Mouse (Mus musculus) CH12.LX (cell line): ENCODE data around the gene Ago4. TPM values are rescaled to one million over a fixed set of nuclear protein-coding genes. Genes with fewer than 3 reads are reported as not detected.

Experiments used
- DNase-seq: peaks from one replicate; pipeline ENCODE4 v3.0.0-alpha.2; 2013; ENCODE audit errors: extremely low read depth
- H3K27ac ChIP-seq: 2 replicates; pipeline ENCODE4 v1.5.1; 2012; ENCODE audit warnings: low read depth, mild to moderate bottlenecking, control low read depth, moderate library complexity; ENCODE audit not compliant: insufficient read depth
- H3K27me3 ChIP-seq: replicated peaks from 2 replicates; pipeline ENCODE3; 2012; ENCODE audit warnings: inconsistent platforms
- H3K36me3 ChIP-seq, 2 experiments: replicated peaks in 1 of 2; 2 replicates each; pipeline versions ENCODE3 to v1.6.1; 2012; ENCODE audit warnings: inconsistent platforms in 1 of 2, low read length in 1 of 2, mild to moderate bottlenecking in 1 of 2, mixed read lengths in 1 of 2, moderate library complexity in 1 of 2; ENCODE audit not compliant: control insufficient read depth in 1 of 2, insufficient read depth in 1 of 2
- H3K4me1 ChIP-seq, 2 experiments: 2 replicates each; pipeline ENCODE4 v1.6.1; 2012; ENCODE audit warnings: inconsistent platforms in 1 of 2, moderate library complexity in 1 of 2; ENCODE audit not compliant: insufficient read depth in 2 of 2, control insufficient read depth in 1 of 2
- H3K4me2 ChIP-seq: 2 replicates; pipeline ENCODE4 v1.6.1; 2012; ENCODE audit warnings: low read depth, mild to moderate bottlenecking, control low read depth; ENCODE audit not compliant: poor library complexity, insufficient read depth, severe bottlenecking
- H3K4me3 ChIP-seq, 3 experiments: fragments of 150-350 bp in 1 of 3; sonication (generic) in 1 of 3; replicated peaks in 1 of 3; 2 replicates each; pipeline versions ENCODE3 to v1.5.1; 2011 to 2012; ENCODE audit warnings: low read depth in 2 of 3, low read length in 2 of 3, mild to moderate bottlenecking in 2 of 3, moderate library complexity in 2 of 3, control low read depth in 1 of 3, improper control_type of control experiment in 1 of 3, inconsistent platforms in 1 of 3, mixed read lengths in 1 of 3; ENCODE audit not compliant: poor library complexity in 1 of 3
- H3K79me2 ChIP-seq: replicated peaks from 2 replicates; pipeline ENCODE4 v1.6.1; 2012; ENCODE audit warnings: mild to moderate bottlenecking, moderate library complexity; ENCODE audit not compliant: control insufficient read depth, poor library complexity, insufficient read depth, severe bottlenecking; ENCODE audit errors: extremely low read depth
- H3K9ac ChIP-seq: 2 replicates; pipeline ENCODE4 v1.6.1; 2012; ENCODE audit warnings: low read depth, mild to moderate bottlenecking, control low read depth, moderate library complexity; ENCODE audit not compliant: insufficient read depth
- H3K9me3 ChIP-seq: replicated peaks from 2 replicates; pipeline ENCODE3; 2012; ENCODE audit warnings: low read length, inconsistent platforms, mixed read lengths
- BHLHE40 ChIP-seq: IDR thresholded peaks from 2 replicates; pipeline ENCODE4 v1.6.1; 2011; ENCODE audit warnings: mild to moderate bottlenecking, low read depth, low read length, improper control_type of control experiment
- CHD1 ChIP-seq: IDR thresholded peaks from 2 replicates; pipeline ENCODE4 v1.6.1; 2012; ENCODE audit warnings: low read depth, low read length, improper control_type of control experiment, inconsistent platforms
- CHD2 ChIP-seq: IDR thresholded peaks from 2 replicates; pipeline ENCODE4 v1.6.1; 2011; ENCODE audit warnings: low read length, improper control_type of control experiment
- CTCF ChIP-seq, 2 experiments: IDR thresholded peaks in 1 of 2; conservative IDR thresholded peaks in 1 of 2; 2 replicates each; pipeline ENCODE4 v1.5.1; 2011 to 2012; ENCODE audit warnings: low read depth in 2 of 2, low read length in 2 of 2, improper control_type of control experiment in 1 of 2, inconsistent platforms in 1 of 2, mild to moderate bottlenecking in 1 of 2, moderate library complexity in 1 of 2
- E2F4 ChIP-seq: IDR thresholded peaks from 2 replicates; pipeline ENCODE4 v1.6.1; 2011; ENCODE audit warnings: low read depth, low read length, improper control_type of control experiment; ENCODE audit not compliant: insufficient replicate concordance
- EP300 ChIP-seq: IDR thresholded peaks from 2 replicates; pipeline ENCODE4 v1.6.1; 2011; ENCODE audit warnings: low read length, improper control_type of control experiment
- GABPA ChIP-seq: IDR thresholded peaks from 2 replicates; pipeline ENCODE4 v1.6.1; 2012; ENCODE audit warnings: low read depth, low read length, improper control_type of control experiment, inconsistent platforms; ENCODE audit not compliant: insufficient replicate concordance
- HCFC1 ChIP-seq: IDR thresholded peaks from 2 replicates; pipeline ENCODE4 v1.6.1; 2012; ENCODE audit warnings: low read depth, mild to moderate bottlenecking, inconsistent platforms, low read length, improper control_type of control experiment
- JUN ChIP-seq: IDR thresholded peaks from 2 replicates; pipeline ENCODE4 v1.6.1; 2011; ENCODE audit warnings: low read depth, mild to moderate bottlenecking, low read length, improper control_type of control experiment, moderate library complexity; ENCODE audit not compliant: insufficient read depth
- JUND ChIP-seq: conservative IDR thresholded peaks from 2 replicates; pipeline ENCODE4 v1.6.1; 2011; ENCODE audit warnings: low read depth, low read length, improper control_type of control experiment
- MAFK ChIP-seq: IDR thresholded peaks from 2 replicates; pipeline ENCODE4 v1.6.1; 2011; ENCODE audit warnings: low read length, improper control_type of control experiment; ENCODE audit not compliant: insufficient replicate concordance
- MAX ChIP-seq: IDR thresholded peaks from 2 replicates; pipeline ENCODE4 v1.6.1; 2011; ENCODE audit warnings: low read length, improper control_type of control experiment
- MAZ ChIP-seq: IDR thresholded peaks from 2 replicates; pipeline ENCODE4 v1.6.1; 2012; ENCODE audit warnings: low read depth, mild to moderate bottlenecking, inconsistent platforms, low read length, improper control_type of control experiment, moderate library complexity
- MEF2A ChIP-seq: IDR thresholded peaks from 2 replicates; pipeline ENCODE4 v1.6.1; 2014; ENCODE audit warnings: low read depth, mild to moderate bottlenecking, inconsistent platforms, low read length, improper control_type of control experiment, borderline replicate concordance
- MXI1 ChIP-seq: IDR thresholded peaks from 2 replicates; pipeline ENCODE4 v1.6.1; 2011; ENCODE audit warnings: mild to moderate bottlenecking, low read depth, low read length, improper control_type of control experiment
- MYC ChIP-seq: IDR thresholded peaks from 2 replicates; pipeline ENCODE4 v1.6.1; 2011; ENCODE audit warnings: low read depth, mild to moderate bottlenecking, improper control_type of control experiment, low read length
- NELFE ChIP-seq: IDR thresholded peaks from 2 replicates; pipeline ENCODE4 v1.6.1; 2011; ENCODE audit warnings: low read depth, low read length, improper control_type of control experiment
- NRF1 ChIP-seq: IDR thresholded peaks from 2 replicates; pipeline ENCODE4 v1.6.1; 2014; ENCODE audit warnings: low read depth, mild to moderate bottlenecking, inconsistent platforms, low read length, improper control_type of control experiment, moderate library complexity
- PAX5 ChIP-seq: IDR thresholded peaks from 2 replicates; pipeline ENCODE4 v1.6.1; 2012; ENCODE audit warnings: low read length, inconsistent platforms, mixed read lengths
- POLR2AphosphoS2 ChIP-seq: IDR thresholded peaks from 2 replicates; pipeline ENCODE4 v1.6.1; 2011; ENCODE audit warnings: low read depth, low read length, improper control_type of control experiment
- SIN3A ChIP-seq: IDR thresholded peaks from 2 replicates; pipeline ENCODE4 v1.6.1; 2012; ENCODE audit warnings: low read length, improper control_type of control experiment, inconsistent platforms
- SMC3 ChIP-seq: IDR thresholded peaks from 2 replicates; pipeline ENCODE4 v1.6.1; 2011; ENCODE audit warnings: low read depth, low read length, improper control_type of control experiment
- TBP ChIP-seq: conservative IDR thresholded peaks from 2 replicates; pipeline ENCODE4 v1.6.1; 2011; ENCODE audit warnings: low read depth, low read length, improper control_type of control experiment
- TCF12 ChIP-seq: IDR thresholded peaks from 2 replicates; pipeline ENCODE4 v1.6.1; 2014; ENCODE audit warnings: low read depth, mild to moderate bottlenecking, inconsistent platforms, low read length, improper control_type of control experiment
- UBTF ChIP-seq: IDR thresholded peaks from 2 replicates; pipeline ENCODE4 v1.6.1; 2012; ENCODE audit warnings: low read depth, mild to moderate bottlenecking, inconsistent platforms, low read length, improper control_type of control experiment, moderate library complexity
- USF1 ChIP-seq: IDR thresholded peaks from 2 replicates; pipeline ENCODE4 v1.6.1; 2014; ENCODE audit warnings: low read depth, mild to moderate bottlenecking, inconsistent platforms, low read length, improper control_type of control experiment
- ZC3H11A ChIP-seq: IDR thresholded peaks from 2 replicates; pipeline ENCODE4 v1.6.1; 2012; ENCODE audit warnings: low read depth, mild to moderate bottlenecking, inconsistent platforms, low read length, improper control_type of control experiment
- ZKSCAN1 ChIP-seq: IDR thresholded peaks from 2 replicates; pipeline ENCODE4 v1.6.1; 2012; ENCODE audit warnings: low read depth, inconsistent platforms, low read length, improper control_type of control experiment, borderline replicate concordance
- ZMIZ1 ChIP-seq: IDR thresholded peaks from 2 replicates; pipeline ENCODE4 v1.6.1; 2012; ENCODE audit warnings: low read depth, mild to moderate bottlenecking, inconsistent platforms, low read length, improper control_type of control experiment
- ZNF384 ChIP-seq: IDR thresholded peaks from 2 replicates; pipeline ENCODE4 v1.6.1; 2012; ENCODE audit warnings: low read depth, low read length, improper control_type of control experiment, inconsistent platforms
- dilution Hi-C: fragments of 300-500 bp; cut with MboI; formaldehyde crosslinking; loops from 2 replicates; pipeline ENCODE4 v1.14.3; 2020; ENCODE audit warnings: low sequenced_read_pairs; ENCODE audit not compliant: extremely low pct_unique_long_range_greater_than_20kb, extremely low pct_ligation_motif_present
- in situ Hi-C: fragments of 300-500 bp; cut with MboI; formaldehyde crosslinking; loops from 3 replicates; pipeline ENCODE4 v1.14.3; 2019; ENCODE audit warnings: low sequenced_read_pairs, low pct_ligation_motif_present, low pct_unique_long_range_greater_than_20kb, mixed read lengths
- polyA plus RNA-seq: library from polyadenylated mRNA; unstranded; fragments of >175 nt; gene quantifications from 2 replicates; pipeline ENCODE4 v1.2.1, GENCODE M21; 2012; ENCODE audit warnings: low read depth; ENCODE audit not compliant: insufficient read length
- total RNA-seq, 2 experiments: library from RNA; depleted of rRNA; stranded (reverse); fragments of 300-350 nt in 1 of 2; fragments of >200 nt in 1 of 2; gene quantifications; 2 replicates each; pipeline ENCODE4 v1.2.3; 2012 to 2014

Ago4 gene
- total and polyA plus RNA-seq, 3 experiments: 1.2 to 2.6 (median 1.3) TPM

DNA sequence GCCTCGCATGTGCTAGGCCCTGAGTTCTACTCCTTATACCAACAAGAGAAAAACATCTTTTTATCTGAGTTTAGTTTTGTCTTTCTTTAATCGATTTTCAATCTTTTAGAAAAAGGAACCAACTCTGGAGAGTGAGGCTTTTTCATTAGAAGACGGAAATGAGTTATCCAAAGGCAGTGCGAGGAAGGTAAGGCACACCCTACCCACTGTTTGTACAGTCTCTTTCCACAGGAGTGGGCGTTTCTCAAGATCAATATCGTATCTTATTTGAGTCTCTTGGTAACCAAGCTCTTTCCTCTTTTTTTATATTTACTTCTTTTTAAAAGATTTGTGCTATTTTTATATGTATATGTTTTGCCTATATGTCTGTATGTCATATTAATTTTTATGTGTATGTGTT lies 30.5 kb upstream of the Ago4 start:
- in situ Hi-C loops (no loop called here), dilution Hi-C loops (no loop called here)
- Histone ChIP-seq H3K36me3 (peaks cover 52 to 82% of the 10 kb centered on the region in 2 experiments), H3K79me2 (peaks cover 11% of the 10 kb centered on the region), H3K27ac (no peak overlapping the region), H3K9ac (no peak overlapping the region), H3K4me1 (peaks cover 0 to 6% of the 10 kb centered on the region in 2 experiments; a peak in 3 of 4 replicates), H3K9me3 (no peaks in the 10 kb centered on the region), H3K4me2 (no peak overlapping the region), H3K27me3 (no peaks in the 10 kb centered on the region), H3K4me3 (no peak overlapping the region)
- DNase-seq: no peak
- TF ChIP-seq TBP: no peak

DNA sequence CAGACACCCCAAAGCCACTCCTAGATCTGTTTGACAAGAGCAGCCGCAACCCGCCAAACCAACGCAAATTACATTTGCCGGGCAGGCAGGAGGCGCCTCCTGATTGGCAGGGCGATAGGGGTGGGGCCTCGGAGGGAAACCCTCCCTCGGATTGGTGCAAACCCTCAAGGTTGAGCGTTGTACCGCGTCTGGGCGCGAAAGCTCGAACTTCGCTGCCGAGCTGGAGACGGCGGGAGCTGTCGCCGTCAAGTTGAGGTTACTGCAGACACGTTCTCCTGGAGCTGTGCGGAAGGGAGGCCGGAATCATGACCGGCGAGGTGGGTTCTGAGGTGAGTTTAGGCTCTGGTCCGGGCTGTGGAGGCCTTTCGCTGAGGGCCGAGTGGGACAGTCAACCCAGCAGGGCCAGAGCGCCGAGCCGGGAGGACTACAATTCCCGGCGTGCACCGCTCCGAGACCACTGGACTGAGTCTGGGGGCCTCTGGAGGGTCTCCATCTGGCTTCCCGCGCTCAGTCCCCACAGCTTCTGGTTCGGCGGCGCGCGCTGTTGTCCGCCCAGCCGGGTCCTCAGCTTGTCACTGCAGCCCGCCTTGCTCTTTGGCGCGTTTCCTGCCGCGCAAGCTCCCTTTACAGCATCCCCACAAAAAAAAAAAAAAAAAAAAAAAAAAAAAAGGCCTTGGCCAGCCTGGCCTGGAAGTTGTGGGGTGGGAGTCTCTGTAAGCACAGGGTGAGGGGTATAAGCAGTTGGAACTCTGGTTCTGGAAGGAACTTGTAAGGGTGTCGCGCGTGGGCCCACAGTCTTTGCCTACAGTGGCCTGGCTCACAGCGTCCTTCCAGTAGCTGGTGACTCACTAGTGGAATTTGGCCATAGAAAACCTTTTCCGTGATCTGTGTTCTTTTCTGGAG lies 23.8 kb upstream of the Ago4 start, which contains the start of gene Clspn:
Clspn (plus strand) TSS at position 127 of the 903 bp plus-strand sequence.
- in situ Hi-C loops (no loop called here), dilution Hi-C loops (no loop called here)
- Histone ChIP-seq H3K79me2 (peaks cover 21% of the 10 kb centered on the region), H3K4me2 (peak within 1 kb of the TSS; percentile 84), H3K4me1 (peaks cover 0 to 36% of the 10 kb centered on the region in 2 experiments), H3K9me3 (no peaks in the 10 kb centered on the region), H3K9ac (peak within 1 kb of the TSS; percentile 72), H3K36me3 (peaks cover 9 to 19% of the 10 kb centered on the region in 2 experiments), H3K4me3 (peak within 1 kb of the TSS; percentile 81 to 85 (median 82)), H3K27me3 (no peaks in the 10 kb centered on the region), H3K27ac (peak within 1 kb of the TSS; percentile 48; the same call in 1 of the 2 replicates)
- DNase-seq: peak; percentile 94
- TF ChIP-seq CTCF (conservative IDR thresholded peaks at IDR 0.05 in 1 of 2, IDR thresholded peaks at IDR 0.05 in 1 of 2; ENCODE audit: low read depth in 2 of 2, low read length in 2 of 2): no peak
- TF ChIP-seq MXI1: peak; percentile 74
- no peak for TF ChIP-seq CHD1
- TF ChIP-seq ZNF384: peak; percentile 97
- TF ChIP-seq ZC3H11A: no peak
- no peak for TF ChIP-seq GABPA
- TF ChIP-seq ZKSCAN1: no peak
- peak; percentile 79 for TF ChIP-seq HCFC1
- no peak for TF ChIP-seq BHLHE40
- peak; percentile 62 for TF ChIP-seq NRF1
- TF ChIP-seq POLR2AphosphoS2: peak; percentile 74; the same call in 1 of the 2 replicates
- TF ChIP-seq ZMIZ1: peak; percentile 94
- TF ChIP-seq TBP: 0 out of 2 replicates have a peak, but pooled peaks have one; percentile 42
- 0 out of 2 replicates have a peak, but pooled peaks have one; percentile 33 for TF ChIP-seq CHD2
- TF ChIP-seq PAX5: no peak
- peak; percentile 92 for TF ChIP-seq NELFE
- TF ChIP-seq EP300: no peak
- peak; percentile 70 for TF ChIP-seq TCF12
- peak; percentile 60; the same call in 1 of the 2 replicates for TF ChIP-seq MAZ
- TF ChIP-seq MAX: peak; percentile 75; the same call in 1 of the 2 replicates
- no peak for TF ChIP-seq JUND
- peak; percentile 96 for TF ChIP-seq SIN3A
- no peak for TF ChIP-seq USF1
- TF ChIP-seq MEF2A: no peak; the same call in 1 of the 2 replicates
- TF ChIP-seq SMC3: no peak
- TF ChIP-seq MAFK: no peak
- TF ChIP-seq UBTF: no peak
- TF ChIP-seq JUN: no peak
- TF ChIP-seq MYC: no peak
- TF ChIP-seq E2F4: peak; percentile 95
